ENCODE assay signal across 8 mouse cellular contexts in the genomic region with DNA sequence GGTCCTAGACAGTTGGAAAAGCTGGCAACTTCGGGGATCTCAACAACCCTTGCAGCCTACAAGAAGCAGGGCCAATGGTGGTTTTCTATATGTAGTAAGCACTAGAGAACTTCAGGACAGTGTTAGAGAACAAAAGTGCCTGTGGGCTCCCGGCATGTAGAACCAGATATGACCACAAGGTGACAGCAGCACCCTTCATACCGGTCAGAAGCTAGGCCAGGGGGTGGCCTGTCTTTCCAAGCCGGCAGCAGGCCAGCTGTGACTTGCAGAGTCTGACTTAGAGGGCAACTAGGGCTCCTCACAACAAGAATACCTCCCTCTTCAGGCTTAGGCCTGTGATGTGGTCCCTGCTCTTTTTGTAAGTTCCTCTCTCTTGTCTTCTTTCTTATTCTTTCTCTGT. TPM values are rescaled to one million over a fixed set of nuclear protein-coding genes. Genes with fewer than 3 reads are reported as not detected.
DNase-seq lines count a peak whose midpoint lies in the region; ATAC-seq and TF ChIP-seq lines count a peak whose summit lies in the region.

No protein-coding gene starts in this region.

- 0 out of 2 replicates have a peak, but pooled peaks have one; percentile 37 for ATAC-seq in erythroblast, adult 5-6 weeks (replicated peaks; ENCODE audit: low FRiP score, poor library complexity, severe bottlenecking)
- 0 out of 2 replicates have a peak, but pooled peaks have one; percentile 51 for ATAC-seq in heart, embryonic 12.5 days (ENCODE audit: insufficient number of reproducible peaks, low FRiP score)
- ATAC-seq in kidney, embryonic 15.5 days (replicated peaks; ENCODE audit: low FRiP score), result peak; percentile 60; the same call in 1 of the 2 replicates
- peak; percentile 86 for ATAC-seq in limb, embryonic 14.5 days (ENCODE audit: low FRiP score, low read depth)
- ATAC-seq in neural tube, embryonic 14.5 days (ENCODE audit: low read depth), result peak; percentile 92

- H3K4me2 ChIP-seq in heart, embryonic 12.5 days, result no peak overlapping the region
- no peak overlapping the region for H3K4me2 ChIP-seq in kidney, embryonic 15.5 days
- H3K4me2 ChIP-seq in limb, embryonic 14.5 days (replicated peaks; ENCODE audit: low read depth, low read length, severe bottlenecking), result no peak overlapping the region
- no peak overlapping the region for H3K4me2 ChIP-seq in neural tube, embryonic 14.5 days (ENCODE audit: low read depth, low read length)

- no peak overlapping the region for H3K4me3 ChIP-seq in E14TG2a.4 (replicated peaks; ENCODE audit: low read length)
- H3K4me3 ChIP-seq in heart, embryonic 12.5 days, result no peak overlapping the region
- no peak overlapping the region for H3K4me3 ChIP-seq in kidney, embryonic 15.5 days (replicated peaks)
- no peak overlapping the region for H3K4me3 ChIP-seq in limb, embryonic 14.5 days (replicated peaks; ENCODE audit: low read length)
- H3K4me3 ChIP-seq in neural tube, embryonic 14.5 days (ENCODE audit: low read depth, low read length), result no peak overlapping the region

- H3K36me3 ChIP-seq in E14TG2a.4 (ENCODE audit: insufficient read depth, low read length), result no peaks in the 10 kb centered on the region
- H3K36me3 ChIP-seq in heart, embryonic 12.5 days, result no peaks in the 10 kb centered on the region
- H3K36me3 ChIP-seq in kidney, embryonic 15.5 days, result no peaks in the 10 kb centered on the region
- no peaks in the 10 kb centered on the region for H3K36me3 ChIP-seq in limb, embryonic 14.5 days (ENCODE audit: control insufficient read depth, insufficient read depth, low read length)
- H3K36me3 ChIP-seq in neural tube, embryonic 14.5 days (ENCODE audit: control insufficient read depth, insufficient read depth, low read length), result no peaks in the 10 kb centered on the region

- no peak overlapping the region for H3K9ac ChIP-seq in heart, embryonic 12.5 days
- no peak overlapping the region for H3K9ac ChIP-seq in kidney, embryonic 15.5 days
- no peak overlapping the region for H3K9ac ChIP-seq in limb, embryonic 14.5 days (ENCODE audit: low read depth, low read length, severe bottlenecking)
- 0 out of 2 replicates have a peak overlapping the region, but pooled peaks have one; percentile 12 for H3K9ac ChIP-seq in neural tube, embryonic 14.5 days (replicated peaks; ENCODE audit: low read depth, low read length)

- no peak overlapping the region for H3K27ac ChIP-seq in heart, embryonic 12.5 days (ENCODE audit: poor library complexity, severe bottlenecking)
- no peak overlapping the region for H3K27ac ChIP-seq in kidney, embryonic 15.5 days
- no peak overlapping the region for H3K27ac ChIP-seq in limb, embryonic 14.5 days (replicated peaks; ENCODE audit: low read depth, low read length)
- no peak overlapping the region; the same call in 1 of the 2 replicates for H3K27ac ChIP-seq in neural tube, embryonic 14.5 days (ENCODE audit: low read depth, low read length)

- peak; percentile 96 for TF ChIP-seq CTCF in E14TG2a.4 (conservative IDR thresholded peaks at IDR 0.05; ENCODE audit: low read length)
- TF ChIP-seq CTCF in brain, embryonic 14.5 days (IDR thresholded peaks at IDR 0.05; ENCODE audit: borderline replicate concordance, extremely low read depth, insufficient read depth, insufficient read length), result peak; percentile 91

- H3K4me1 ChIP-seq in E14TG2a.4 (replicated peaks; ENCODE audit: low read depth, low read length), result peaks cover 23% of the 10 kb centered on the region
- H3K4me1 ChIP-seq in heart, embryonic 12.5 days (replicated peaks), result no peaks in the 10 kb centered on the region
- peaks cover 10% of the 10 kb centered on the region; the same call in 1 of the 2 replicates for H3K4me1 ChIP-seq in kidney, embryonic 15.5 days
- peaks cover 3% of the 10 kb centered on the region for H3K4me1 ChIP-seq in limb, embryonic 14.5 days (ENCODE audit: control insufficient read depth, insufficient read depth, low read length)
- no peaks in the 10 kb centered on the region for H3K4me1 ChIP-seq in neural tube, embryonic 14.5 days (ENCODE audit: control insufficient read depth, insufficient read depth, low read length)

- H3K9me3 ChIP-seq in E14TG2a.4 (ENCODE audit: low read length), result no peaks in the 10 kb centered on the region
- H3K9me3 ChIP-seq in heart, embryonic 12.5 days (replicated peaks), result no peaks in the 10 kb centered on the region
- H3K9me3 ChIP-seq in kidney, embryonic 15.5 days (replicated peaks), result no peaks in the 10 kb centered on the region
- H3K9me3 ChIP-seq in limb, embryonic 14.5 days (ENCODE audit: control insufficient read depth, low read length), result no peaks in the 10 kb centered on the region
- H3K9me3 ChIP-seq in neural tube, embryonic 14.5 days (ENCODE audit: control insufficient read depth, low read length), result no peaks in the 10 kb centered on the region

- peak; percentile 93 for DNase-seq in brain, embryonic 14.5 days (ENCODE audit: low read depth)
- DNase-seq in limb, embryonic 14.5 days (ENCODE audit: low spot score), result peak; percentile 85
- DNase-seq in testis, postnatal 14 days (ENCODE audit: low spot score), result peak; percentile 40

- H3K27me3 ChIP-seq in E14TG2a.4 (ENCODE audit: insufficient read depth, low read length), result peaks cover 22% of the 10 kb centered on the region
- H3K27me3 ChIP-seq in heart, embryonic 12.5 days (replicated peaks), result peaks cover 33% of the 10 kb centered on the region
- 0 out of 2 replicates have a peak, but pooled peaks cover 4% of the 10 kb centered on the region for H3K27me3 ChIP-seq in kidney, embryonic 15.5 days
- no peaks in the 10 kb centered on the region for H3K27me3 ChIP-seq in limb, embryonic 14.5 days (ENCODE audit: control insufficient read depth, insufficient read depth, low read length)
- no peaks in the 10 kb centered on the region for H3K27me3 ChIP-seq in neural tube, embryonic 14.5 days (ENCODE audit: control insufficient read depth, insufficient read depth, low read length)

- WGBS in heart, embryonic 12.5 days, result 4% methylated on average over 4 of the region's 4 CpGs
- WGBS in kidney, embryonic 15.5 days, result 5% methylated on average over 4 of the region's 4 CpGs
- 6% methylated on average over 4 of the region's 4 CpGs for WGBS in limb, embryonic 14.5 days
- 6% methylated on average over 4 of the region's 4 CpGs for WGBS in neural tube, embryonic 14.5 days

- TF ChIP-seq POLR2A in brain, embryonic 14.5 days (IDR thresholded peaks at IDR 0.05; ENCODE audit: borderline replicate concordance, extremely low read depth, insufficient read depth, insufficient read length, poor library complexity, severe bottlenecking), result no peak
- TF ChIP-seq POLR2A in limb, embryonic 14.5 days (IDR thresholded peaks at IDR 0.05; ENCODE audit: borderline replicate concordance, extremely low read depth, insufficient read depth, insufficient read length), result no peak

RNA-seq across cellular contexts. Expression of gene Fbrsl1, which starts 45.5 kb away (rescaled TPM):
- 56.1 and 78.4 TPM in 2 replicates for polyA plus RNA-seq in brain, embryonic 14.5 days (2012; rRNA removed)
- total RNA-seq in erythroblast, adult 5-6 weeks (2015; ENCODE audit: low replicate concordance), result 6.3 and 9.6 TPM in 2 replicates
- 4.9 and 7.9 TPM in 2 replicates for total RNA-seq in erythroblast, adult 5-6 weeks (2017; ENCODE audit: low replicate concordance)
- polyA plus RNA-seq in heart, embryonic 12.5 days (2016; fragmentation: Nextera tagmentation; extraction: Ambion mirVana), result 14.4 and 14.8 TPM in 2 replicates
- 12.1 and 13.2 TPM in 2 replicates for polyA plus RNA-seq in kidney, embryonic 15.5 days (2015; fragmentation: Nextera tagmentation; extraction: Ambion mirVana)
- 49.8 and 68.3 TPM in 2 replicates for polyA plus RNA-seq in limb, embryonic 14.5 days (2012; rRNA removed)
- 20.8 and 23.5 TPM in 2 replicates for polyA plus RNA-seq in limb, embryonic 14.5 days (2014; fragmentation: Nextera tagmentation; extraction: Ambion mirVana)
- 21.2 and 23.5 TPM in 2 replicates for polyA plus RNA-seq in neural tube, embryonic 14.5 days (2014; fragmentation: Nextera tagmentation; extraction: Ambion mirVana)

RNA-seq across cellular contexts. Expression of gene Galnt9, which starts 50.4 kb away (rescaled TPM):
- polyA plus RNA-seq in brain, embryonic 14.5 days (2012; rRNA removed), result 24.5 and 33.1 TPM in 2 replicates
- 1.7 and 5.0 TPM in 2 replicates for total RNA-seq in erythroblast, adult 5-6 weeks (2015; ENCODE audit: low replicate concordance)
- total RNA-seq in erythroblast, adult 5-6 weeks (2017; ENCODE audit: low replicate concordance), result 3.6 and 4.0 TPM in 2 replicates
- not detected in 2 replicates for polyA plus RNA-seq in heart, embryonic 12.5 days (2016; fragmentation: Nextera tagmentation; extraction: Ambion mirVana)
- 0.40 and 0.51 TPM in 2 replicates for polyA plus RNA-seq in kidney, embryonic 15.5 days (2015; fragmentation: Nextera tagmentation; extraction: Ambion mirVana)
- 1.7 and 2.3 TPM in 2 replicates for polyA plus RNA-seq in limb, embryonic 14.5 days (2012; rRNA removed)
- 2.0 and 2.6 TPM in 2 replicates for polyA plus RNA-seq in limb, embryonic 14.5 days (2014; fragmentation: Nextera tagmentation; extraction: Ambion mirVana)
- polyA plus RNA-seq in neural tube, embryonic 14.5 days (2014; fragmentation: Nextera tagmentation; extraction: Ambion mirVana), result 25.1 and 26.0 TPM in 2 replicates

Comparison
In these comparisons a context has a peak if more than half of its experiments do, and no peak if none do; other contexts are left out.
1. DNase-seq: peak in every context shown above with its lines; median percentile 93 in brain, embryonic 14.5 days; 85 in limb, embryonic 14.5 days; 40 in testis, postnatal 14 days.
2. ATAC-seq: peak in every context shown above with its lines; median percentile 92 in neural tube, embryonic 14.5 days; 86 in limb, embryonic 14.5 days; 60 in kidney, embryonic 15.5 days; 51 in heart, embryonic 12.5 days; 37 in erythroblast, adult 5-6 weeks.